Mouse (Mus musculus) MEL (cell line): ENCODE measurements around the gene Odf3b. TPM values are rescaled to one million over a fixed set of nuclear protein-coding genes. Genes with fewer than 3 reads are reported as not detected.

Experiments used
- DNase-seq: peaks from one replicate; pipeline ENCODE4 v3.0.0; 2011; ENCODE audit warnings: low read depth, low spot score
- H3K27ac ChIP-seq: 2 replicates; pipeline ENCODE4 v1.5.1; 2012; ENCODE audit warnings: low read depth, mild to moderate bottlenecking, control low read depth, low read length, moderate library complexity; ENCODE audit not compliant: control insufficient read depth
- H3K27me3 ChIP-seq, 2 experiments: fragments of 150-350 bp in 1 of 2; sonication (generic) in 1 of 2; 2 replicates each; pipeline ENCODE4 v1.6.1; 2012; ENCODE audit warnings: low read length in 2 of 2, mild to moderate bottlenecking in 2 of 2, improper control_type of control experiment in 1 of 2, moderate library complexity in 1 of 2; ENCODE audit not compliant: insufficient read depth in 2 of 2, control insufficient read depth in 1 of 2
- H3K36me3 ChIP-seq, 2 experiments: 2 replicates each; pipeline ENCODE4 v1.6.1; 2012 to 2014; ENCODE audit warnings: low read length in 2 of 2, improper control_type of control experiment in 1 of 2, inconsistent platforms in 1 of 2, mild to moderate bottlenecking in 1 of 2; ENCODE audit not compliant: insufficient read depth in 2 of 2, control insufficient read depth in 1 of 2
- H3K4me1 ChIP-seq, 2 experiments: fragments of 150-350 bp in 1 of 2; sonication (generic) in 1 of 2; 2 replicates each; pipeline ENCODE4 v1.6.1; 2012; ENCODE audit warnings: low read length in 2 of 2, improper control_type of control experiment in 1 of 2, mild to moderate bottlenecking in 1 of 2; ENCODE audit not compliant: insufficient read depth in 2 of 2, control insufficient read depth in 1 of 2
- H3K4me3 ChIP-seq, 2 experiments: fragments of 150-350 bp in 1 of 2; sonication (generic) in 1 of 2; 2 replicates each; pipeline ENCODE4 v1.5.1; 2012; ENCODE audit warnings: low read depth in 2 of 2, low read length in 2 of 2, mild to moderate bottlenecking in 2 of 2, moderate library complexity in 2 of 2, control low read depth in 1 of 2, improper control_type of control experiment in 1 of 2; ENCODE audit not compliant: control insufficient read depth in 1 of 2, insufficient read depth in 1 of 2
- H3K79me2 ChIP-seq: 2 replicates; pipeline ENCODE4 v1.6.1; 2012; ENCODE audit warnings: mild to moderate bottlenecking, low read length, moderate library complexity; ENCODE audit not compliant: control insufficient read depth, poor library complexity, insufficient read depth
- H3K9ac ChIP-seq: 2 replicates; pipeline ENCODE4 v1.6.1; 2012; ENCODE audit warnings: low read depth, mild to moderate bottlenecking, control low read depth, low read length, moderate library complexity; ENCODE audit not compliant: control insufficient read depth, poor library complexity, severe bottlenecking
- H3K9me3 ChIP-seq: fragments of 150-350 bp; sonication (generic); replicated peaks from 2 replicates; pipeline ENCODE4 v1.6.1; 2012; ENCODE audit warnings: mild to moderate bottlenecking, low read length, improper control_type of control experiment, moderate library complexity; ENCODE audit not compliant: insufficient read depth
- BHLHE40 ChIP-seq: IDR thresholded peaks from 2 replicates; pipeline ENCODE4 v1.6.1; 2012; ENCODE audit warnings: low read depth, mild to moderate bottlenecking, inconsistent platforms, low read length, improper control_type of control experiment, borderline replicate concordance
- CTCF ChIP-seq, 3 experiments: IDR thresholded peaks in 2 of 3; conservative IDR thresholded peaks in 1 of 3; 2 replicates each; pipeline ENCODE4 v1.5.1; 2011 to 2012; ENCODE audit warnings: low read length in 3 of 3, low read depth in 2 of 3, mild to moderate bottlenecking in 2 of 3, improper control_type of control experiment in 1 of 3, inconsistent platforms in 1 of 3, mixed read lengths in 1 of 3, moderate library complexity in 1 of 3; ENCODE audit not compliant: control insufficient read depth in 1 of 3, insufficient read depth in 1 of 3, poor library complexity in 1 of 3, severe bottlenecking in 1 of 3
- E2F4 ChIP-seq: IDR thresholded peaks from 2 replicates; pipeline ENCODE4 v1.6.1; 2011; ENCODE audit warnings: low read depth, low read length, improper control_type of control experiment, borderline replicate concordance
- EP300 ChIP-seq, 2 experiments: IDR thresholded peaks; 2 replicates each; pipeline ENCODE4 v1.6.1; 2011; ENCODE audit warnings: improper control_type of control experiment in 2 of 2, low read length in 2 of 2, low read depth in 1 of 2, mild to moderate bottlenecking in 1 of 2
- ETS1 ChIP-seq: IDR thresholded peaks from 2 replicates; pipeline ENCODE4 v1.6.1; 2012; ENCODE audit warnings: low read depth, mild to moderate bottlenecking, inconsistent platforms, low read length, improper control_type of control experiment, moderate library complexity
- GABPA ChIP-seq: IDR thresholded peaks from 2 replicates; pipeline ENCODE4 v1.6.1; 2012; ENCODE audit warnings: low read depth, mild to moderate bottlenecking, inconsistent platforms, low read length, improper control_type of control experiment, moderate library complexity
- JUND ChIP-seq: IDR thresholded peaks from 2 replicates; pipeline ENCODE4 v1.6.1; 2011; ENCODE audit warnings: low read depth, mild to moderate bottlenecking, improper control_type of control experiment, low read length
- KAT2A ChIP-seq: conservative IDR thresholded peaks from 2 replicates; pipeline ENCODE4 v1.6.1; 2012; ENCODE audit warnings: low read depth, low read length, improper control_type of control experiment, inconsistent platforms
- MAFK ChIP-seq: IDR thresholded peaks from 2 replicates; pipeline ENCODE4 v1.6.1; 2011; ENCODE audit warnings: low read depth, mild to moderate bottlenecking, low read length, improper control_type of control experiment, borderline replicate concordance
- MAX ChIP-seq: IDR thresholded peaks from 2 replicates; pipeline ENCODE4 v1.6.1; 2011; ENCODE audit warnings: low read length, improper control_type of control experiment
- MEF2A ChIP-seq: IDR thresholded peaks from 2 replicates; pipeline ENCODE4 v1.6.1; 2014; ENCODE audit warnings: low read depth, mild to moderate bottlenecking, inconsistent platforms, low read length, improper control_type of control experiment; ENCODE audit not compliant: poor library complexity, insufficient replicate concordance, severe bottlenecking; ENCODE audit errors: extremely low read depth
- MXI1 ChIP-seq: IDR thresholded peaks from 2 replicates; pipeline ENCODE4 v1.6.1; 2011; ENCODE audit warnings: mild to moderate bottlenecking, low read depth, low read length, improper control_type of control experiment
- MYB ChIP-seq: IDR thresholded peaks from 2 replicates; pipeline ENCODE4 v1.6.1; 2011; ENCODE audit warnings: mild to moderate bottlenecking, low read depth, low read length, improper control_type of control experiment
- NELFE ChIP-seq: IDR thresholded peaks from 2 replicates; pipeline ENCODE4 v1.6.1; 2011; ENCODE audit warnings: low read depth, low read length, improper control_type of control experiment
- NRF1 ChIP-seq: IDR thresholded peaks from 2 replicates; pipeline ENCODE4 v1.6.1; 2014; ENCODE audit warnings: low read depth, mild to moderate bottlenecking, inconsistent platforms, low read length, improper control_type of control experiment, moderate library complexity; ENCODE audit not compliant: poor library complexity, insufficient read depth, severe bottlenecking
- POLR2A ChIP-seq, 2 experiments: IDR thresholded peaks; 2 replicates each; pipeline ENCODE4 v1.6.1; 2011 to 2012; ENCODE audit warnings: low read length in 2 of 2, mild to moderate bottlenecking in 2 of 2, control low read depth in 1 of 2, improper control_type of control experiment in 1 of 2, low read depth in 1 of 2, moderate library complexity in 1 of 2; ENCODE audit not compliant: control insufficient read depth in 1 of 2, insufficient read depth in 1 of 2, poor library complexity in 1 of 2
- POLR2AphosphoS2 ChIP-seq: IDR thresholded peaks from 2 replicates; pipeline ENCODE4 v1.6.1; 2011; ENCODE audit warnings: low read length, improper control_type of control experiment
- POLR2AphosphoS5 ChIP-seq: IDR thresholded peaks from 2 replicates; pipeline ENCODE4 v1.6.1; 2012; ENCODE audit warnings: low read depth, borderline replicate concordance, mild to moderate bottlenecking, inconsistent platforms, low read length, moderate library complexity, mixed read lengths
- RAD21 ChIP-seq: IDR thresholded peaks from 2 replicates; pipeline ENCODE4 v1.6.1; 2011; ENCODE audit warnings: mild to moderate bottlenecking, low read depth, low read length, improper control_type of control experiment
- RCOR1 ChIP-seq: IDR thresholded peaks from 2 replicates; pipeline ENCODE4 v1.6.1; 2012; ENCODE audit warnings: low read depth, mild to moderate bottlenecking, inconsistent platforms, low read length, improper control_type of control experiment
- SMC3 ChIP-seq: IDR thresholded peaks from 2 replicates; pipeline ENCODE4 v1.6.1; 2011; ENCODE audit warnings: low read depth, low read length, improper control_type of control experiment
- TCF12 ChIP-seq: IDR thresholded peaks from 2 replicates; pipeline ENCODE4 v1.6.1; 2014; ENCODE audit warnings: low read depth, mild to moderate bottlenecking, inconsistent platforms, low read length, improper control_type of control experiment, moderate library complexity
- UBTF ChIP-seq: IDR thresholded peaks from 2 replicates; pipeline ENCODE4 v1.6.1; 2012; ENCODE audit warnings: low read depth, mild to moderate bottlenecking, inconsistent platforms, low read length, improper control_type of control experiment, moderate library complexity, borderline replicate concordance; ENCODE audit not compliant: insufficient read depth
- ZC3H11A ChIP-seq: IDR thresholded peaks from 2 replicates; pipeline ENCODE4 v1.6.1; 2012; ENCODE audit warnings: low read depth, mild to moderate bottlenecking, inconsistent platforms, low read length, improper control_type of control experiment
- ZMIZ1 ChIP-seq: IDR thresholded peaks from 2 replicates; pipeline ENCODE4 v1.6.1; 2012; ENCODE audit warnings: low read depth, mild to moderate bottlenecking, inconsistent platforms, low read length, improper control_type of control experiment, moderate library complexity
- ZNF384 ChIP-seq: IDR thresholded peaks from 2 replicates; pipeline ENCODE4 v1.6.1; 2012; ENCODE audit warnings: low read depth, mild to moderate bottlenecking, inconsistent platforms, low read length, improper control_type of control experiment
- polyA plus RNA-seq, 2 experiments: library from polyadenylated mRNA; stranded (reverse) in 1 of 2; unstranded in 1 of 2; fragments of >175 nt in 1 of 2; fragments of >200 nt in 1 of 2; gene quantifications; 2 replicates each; pipeline versions ENCODE4 v1.2.1 to v1.2.4; 2012; ENCODE audit warnings: low replicate concordance in 2 of 2, low read depth in 1 of 2; ENCODE audit not compliant: insufficient read length in 2 of 2, insufficient read depth in 1 of 2, missing spikeins in 1 of 2
- total RNA-seq: library from RNA; depleted of rRNA; stranded (reverse); fragments of 300-350 nt; gene quantifications from 2 replicates; pipeline ENCODE4 v1.2.3, GENCODE M21; 2012

Gene Odf3b
- total and polyA plus RNA-seq, 3 experiments = not detected

DNA sequence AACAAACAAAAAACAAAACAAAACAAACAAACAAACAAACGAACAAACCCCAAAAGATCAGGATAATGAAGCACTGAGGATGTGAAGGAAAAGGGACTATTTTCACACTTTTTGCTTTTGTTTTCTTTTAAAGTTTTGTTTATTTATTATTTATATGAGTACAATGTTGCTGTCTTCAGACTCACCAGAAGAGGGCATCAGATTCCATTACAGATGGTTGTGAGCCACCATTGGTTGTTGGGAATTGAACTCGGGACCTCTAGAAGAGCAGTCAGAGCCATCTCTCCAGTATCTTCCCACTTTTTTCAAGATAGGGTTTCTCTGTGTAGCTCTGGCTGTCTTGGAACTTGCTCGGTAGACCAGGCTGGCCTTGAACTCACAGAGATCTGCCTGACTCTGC is 35.8 kb downstream of the Odf3b start:
- no peaks in the 10 kb centered on the region for H3K9me3 ChIP-seq
- TF ChIP-seq CTCF (IDR thresholded peaks at IDR 0.05 in 2 of 3, conservative IDR thresholded peaks at IDR 0.05 in 1 of 3; ENCODE audit: control insufficient read depth in 1 of 3, insufficient read depth in 1 of 3, low read depth in 2 of 3, low read length in 3 of 3, poor library complexity in 1 of 3, severe bottlenecking in 1 of 3) (peak in 2 of 3 experiments; percentile 23 to 51; a peak in 4 of 6 replicates), MYB (no peak), RAD21 (peak; percentile 36), KAT2A (no peak), SMC3 (peak; percentile 31), ZC3H11A (0 out of 2 replicates have a peak, but pooled peaks have one; percentile 25), ZMIZ1 (no peak)
- TF ChIP-seq, all 39 proteins: peak for 4
- Histone ChIP-seq H3K79me2 (no peaks in the 10 kb centered on the region), H3K4me1 (peaks cover 5% of the 10 kb centered on the region in 2 experiments), H3K9ac (no peak overlapping the region), H3K4me3 (no peak overlapping the region), H3K36me3 (no peaks in the 10 kb centered on the region), H3K27ac (no peak overlapping the region), H3K27me3 (no peaks in the 10 kb centered on the region)
- DNase-seq = no peak

DNA sequence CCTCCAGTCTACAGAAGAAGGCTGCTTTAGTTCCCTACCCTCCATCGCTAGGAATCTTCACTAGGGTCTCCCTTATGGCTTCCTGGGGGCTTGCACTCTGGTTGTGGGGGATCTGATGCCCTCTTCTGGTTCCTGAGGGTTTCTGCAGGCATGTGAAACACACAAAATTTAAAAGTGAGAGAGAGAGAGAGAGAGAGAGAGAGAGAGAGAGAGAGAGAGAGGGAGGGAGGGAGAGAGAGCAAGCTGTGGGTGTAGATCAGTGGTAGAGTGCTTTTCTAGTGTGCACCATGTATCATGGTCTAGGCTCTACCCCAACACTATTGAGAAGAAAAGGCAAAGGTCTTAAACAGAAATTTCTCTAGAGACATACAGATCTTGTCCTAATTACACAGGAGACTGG is 37.4 kb downstream of the Odf3b start:
- Histone ChIP-seq H3K27me3 (no peaks in the 10 kb centered on the region), H3K9ac (no peak overlapping the region)

More for the DNA sequence above, 37.4 kb downstream of the Odf3b start:
- TF ChIP-seq SMC3 = peak; percentile 33
- no peak for TF ChIP-seq E2F4
- TF ChIP-seq UBTF = no peak
- TF ChIP-seq NELFE = no peak
- no peak for TF ChIP-seq MAX
- TF ChIP-seq CTCF (IDR thresholded peaks at IDR 0.05 in 2 of 3, conservative IDR thresholded peaks at IDR 0.05 in 1 of 3; ENCODE audit: control insufficient read depth in 1 of 3, insufficient read depth in 1 of 3, low read depth in 2 of 3, low read length in 3 of 3, poor library complexity in 1 of 3, severe bottlenecking in 1 of 3) = peak; percentile 30 to 43 (median 39); a peak in 4 of 6 replicates
- TF ChIP-seq POLR2AphosphoS5 = no peak
- TF ChIP-seq BHLHE40 = no peak
- no peak for TF ChIP-seq KAT2A
- no peak for TF ChIP-seq MAFK
- TF ChIP-seq POLR2A (IDR thresholded peaks at IDR 0.05; ENCODE audit: control insufficient read depth in 1 of 2, insufficient read depth in 1 of 2, low read depth in 1 of 2, low read length in 2 of 2, poor library complexity in 1 of 2) = no peak
- TF ChIP-seq RCOR1 = no peak
- peak; percentile 11 for TF ChIP-seq RAD21
- TF ChIP-seq TCF12 = no peak
- no peak for TF ChIP-seq EP300 (IDR thresholded peaks at IDR 0.05; ENCODE audit: low read depth in 1 of 2, low read length in 2 of 2)
- TF ChIP-seq GABPA = no peak
- TF ChIP-seq NRF1 = no peak
- no peak for TF ChIP-seq MYB
- TF ChIP-seq MEF2A = no peak
- peak; percentile 97 for TF ChIP-seq JUND
- no peak for TF ChIP-seq MXI1
- no peak for TF ChIP-seq POLR2AphosphoS2
- TF ChIP-seq ZNF384 = no peak
- no peak for TF ChIP-seq ETS1
- TF ChIP-seq ZC3H11A = 0 out of 2 replicates have a peak, but pooled peaks have one; percentile 10
- Histone ChIP-seq H3K4me1 (peaks cover 5% of the 10 kb centered on the region in 2 experiments), H3K4me3 (no peak overlapping the region), H3K79me2 (no peaks in the 10 kb centered on the region), H3K9me3 (no peaks in the 10 kb centered on the region), H3K27ac (no peak overlapping the region), H3K36me3 (no peaks in the 10 kb centered on the region)
- DNase-seq = no peak
